Mouse (Mus musculus): ENCODE measurements around the gene Slc38a9. TPM values are rescaled to one million over a fixed set of nuclear protein-coding genes. Genes with fewer than 3 reads are reported as not detected.
A peak's percentile ranks its signal among the peaks of the same experiment; 100 is the strongest.

The Slc38a9 gene
- total and polyA plus RNA-seq, 3 experiments = 10.8 to 14.1 TPM; not detected in 1

DNA sequence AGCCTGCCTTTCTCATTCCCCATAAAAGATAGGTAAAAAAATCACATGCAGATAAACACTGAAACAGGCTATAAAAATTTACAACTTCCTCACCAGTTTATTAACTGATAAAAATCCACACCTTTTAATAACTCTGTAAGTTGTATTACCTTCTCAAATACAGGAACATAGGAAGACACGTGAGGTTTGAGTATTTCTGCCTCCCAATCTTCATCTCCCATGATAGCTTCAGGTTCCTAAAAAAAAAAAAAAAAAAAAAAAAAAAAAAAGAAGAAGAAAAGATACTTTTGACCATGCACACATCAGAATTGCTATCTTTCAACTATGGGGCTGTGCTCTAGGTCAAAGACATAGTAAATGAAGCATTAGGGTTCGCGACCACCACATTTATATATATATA, 9.4 kb upstream of the Slc38a9 start:
- peaks cover 0 to 7% of the 10 kb centered on the region in 2 experiments; a peak in 2 of 4 replicates for H3K36me3 ChIP-seq (ENCODE audit: control insufficient read depth in 1 of 2, insufficient read depth in 2 of 2, low read length in 2 of 2)
- no peaks in the 10 kb centered on the region for H3K27me3 ChIP-seq (ENCODE audit: control insufficient read depth in 1 of 2, insufficient read depth in 2 of 2, low read length in 2 of 2)
- no peak for DNase-seq (ENCODE audit: low read depth, low spot score)
- H3K9me3 ChIP-seq (replicated peaks; ENCODE audit: insufficient read depth, low read length) = no peaks in the 10 kb centered on the region
- TF ChIP-seq CTCF (IDR thresholded peaks at IDR 0.05 in 2 of 3, conservative IDR thresholded peaks at IDR 0.05 in 1 of 3; ENCODE audit: control insufficient read depth in 1 of 3, insufficient read depth in 1 of 3, low read depth in 2 of 3, low read length in 3 of 3, poor library complexity in 1 of 3, severe bottlenecking in 1 of 3) (no peak), ZKSCAN1 (IDR thresholded peaks at IDR 0.05; ENCODE audit: low read depth, low read length) (no peak), MAFK (IDR thresholded peaks at IDR 0.05; ENCODE audit: borderline replicate concordance, low read depth, low read length) (no peak), ZNF384 (IDR thresholded peaks at IDR 0.05; ENCODE audit: low read depth, low read length) (peak; percentile 77), ZC3H11A (IDR thresholded peaks at IDR 0.05; ENCODE audit: low read depth, low read length) (no peak), TCF12 (IDR thresholded peaks at IDR 0.05; ENCODE audit: low read depth, low read length) (no peak), USF2 (IDR thresholded peaks at IDR 0.05; ENCODE audit: borderline replicate concordance in 1 of 2, insufficient read depth in 1 of 2, low read depth in 1 of 2, low read length in 2 of 2) (no peak), POLR2AphosphoS5 (IDR thresholded peaks at IDR 0.05; ENCODE audit: borderline replicate concordance, low read depth, low read length) (no peak), RCOR1 (IDR thresholded peaks at IDR 0.05; ENCODE audit: low read depth, low read length) (no peak), GATA1 (IDR thresholded peaks at IDR 0.05; ENCODE audit: low read depth, low read length) (no peak), MYC (IDR thresholded peaks at IDR 0.05; ENCODE audit: low read depth, low read length) (no peak), EP300 (IDR thresholded peaks at IDR 0.05; ENCODE audit: low read depth in 1 of 2, low read length in 2 of 2) (0 out of 4 replicates have a peak, but pooled peaks of 1 of the 2 experiments have one; percentile 9), BHLHE40 (IDR thresholded peaks at IDR 0.05; ENCODE audit: borderline replicate concordance, low read depth, low read length) (no peak), CHD1 (IDR thresholded peaks at IDR 0.05; ENCODE audit: low read depth, low read length) (no peak), SMC3 (IDR thresholded peaks at IDR 0.05; ENCODE audit: low read depth, low read length) (no peak), MEF2A (IDR thresholded peaks at IDR 0.05; ENCODE audit: extremely low read depth, insufficient replicate concordance, low read depth, low read length, poor library complexity, severe bottlenecking) (no peak), SIN3A (IDR thresholded peaks at IDR 0.05; ENCODE audit: low read length) (no peak)
- no peak overlapping the region for H3K9ac ChIP-seq (ENCODE audit: control insufficient read depth, low read depth, low read length, poor library complexity, severe bottlenecking)
- H3K79me2 ChIP-seq (ENCODE audit: control insufficient read depth, insufficient read depth, low read length, poor library complexity) = no peaks in the 10 kb centered on the region
- no peak overlapping the region for H3K27ac ChIP-seq (ENCODE audit: control insufficient read depth, low read depth, low read length)
- H3K4me3 ChIP-seq (ENCODE audit: control insufficient read depth in 1 of 2, insufficient read depth in 1 of 2, low read depth in 2 of 2, low read length in 2 of 2) = no peak overlapping the region
- peaks cover 3 to 9% of the 10 kb centered on the region in 2 experiments for H3K4me1 ChIP-seq (ENCODE audit: control insufficient read depth in 1 of 2, insufficient read depth in 2 of 2, low read length in 2 of 2)

- no peak for TF ChIP-seq UBTF (IDR thresholded peaks at IDR 0.05; ENCODE audit: borderline replicate concordance, insufficient read depth, low read depth, low read length)
- no peak for TF ChIP-seq CHD1 (IDR thresholded peaks at IDR 0.05; ENCODE audit: low read depth, low read length)
- TF ChIP-seq BHLHE40 (IDR thresholded peaks at IDR 0.05; ENCODE audit: borderline replicate concordance, low read depth, low read length) = no peak
- TF ChIP-seq MYC (IDR thresholded peaks at IDR 0.05; ENCODE audit: low read depth, low read length) = no peak
- TF ChIP-seq E2F4 (IDR thresholded peaks at IDR 0.05; ENCODE audit: borderline replicate concordance, low read depth, low read length) = no peak
- TF ChIP-seq ZNF384 (IDR thresholded peaks at IDR 0.05; ENCODE audit: low read depth, low read length) = no peak
- TF ChIP-seq NRF1 (IDR thresholded peaks at IDR 0.05; ENCODE audit: insufficient read depth, low read depth, low read length, poor library complexity, severe bottlenecking) = no peak
- TF ChIP-seq RCOR1 (IDR thresholded peaks at IDR 0.05; ENCODE audit: low read depth, low read length) = no peak
- TF ChIP-seq USF2 (IDR thresholded peaks at IDR 0.05; ENCODE audit: borderline replicate concordance in 1 of 2, insufficient read depth in 1 of 2, low read depth in 1 of 2, low read length in 2 of 2) = no peak
- TF ChIP-seq CTCF (IDR thresholded peaks at IDR 0.05 in 2 of 3, conservative IDR thresholded peaks at IDR 0.05 in 1 of 3; ENCODE audit: control insufficient read depth in 1 of 3, insufficient read depth in 1 of 3, low read depth in 2 of 3, low read length in 3 of 3, poor library complexity in 1 of 3, severe bottlenecking in 1 of 3) = no peak
- no peak for TF ChIP-seq CHD2 (IDR thresholded peaks at IDR 0.05; ENCODE audit: low read length)
- H3K9me3 ChIP-seq (replicated peaks; ENCODE audit: insufficient read depth, low read length) = no peaks in the 10 kb centered on the region
- no peaks in the 10 kb centered on the region for H3K79me2 ChIP-seq (ENCODE audit: control insufficient read depth, insufficient read depth, low read length, poor library complexity)
- no peaks in the 10 kb centered on the region for H3K27me3 ChIP-seq (ENCODE audit: control insufficient read depth in 1 of 2, insufficient read depth in 2 of 2, low read length in 2 of 2)
- no peak within 1 kb of the TSS for H3K4me3 ChIP-seq (ENCODE audit: control insufficient read depth in 1 of 2, insufficient read depth in 1 of 2, low read depth in 2 of 2, low read length in 2 of 2)
- H3K27ac ChIP-seq (ENCODE audit: control insufficient read depth, low read depth, low read length) = no peak within 1 kb of the TSS
- DNase-seq (ENCODE audit: low read depth, low spot score) = no peak
- H3K4me1 ChIP-seq (ENCODE audit: control insufficient read depth in 1 of 2, insufficient read depth in 2 of 2, low read length in 2 of 2) = peaks cover 0 to 2% of the 10 kb centered on the region in 2 experiments; a peak in 2 of 4 replicates
- H3K9ac ChIP-seq (ENCODE audit: control insufficient read depth, low read depth, low read length, poor library complexity, severe bottlenecking) = no peak within 1 kb of the TSS
- H3K36me3 ChIP-seq (ENCODE audit: control insufficient read depth in 1 of 2, insufficient read depth in 2 of 2, low read length in 2 of 2) = 0 out of 4 replicates have a peak, but pooled peaks cover 0 to 3% of the 10 kb centered on the region in 2 experiments
Measured at GRCm38 (mm10) chr13:112652205-112652604, 8.3 kb upstream of the Slc38a9 start, which contains the start of gene Ddx4. TSS of gene Ddx4 (minus strand) at chr13:112652475.

Data from MEL (cell line).